Mouse (Mus musculus) C2C12 (cell line): ENCODE results near the gene Kbtbd4. TPM values are rescaled to one million over a fixed set of nuclear protein-coding genes. Genes with fewer than 3 reads are reported as not detected.
A peak's percentile ranks its signal among the peaks of the same experiment; 100 is the strongest.
"Not testable (repeated sequence)": the region's sequence is repeated elsewhere in the genome, so short reads cannot be mapped to it uniquely, and the experiment has no call there.

Experiments
- H3K27me3 ChIP-seq: one replicate; pipeline ENCODE4 v1.6.1; 2011; ENCODE audit not compliant: control insufficient read depth, insufficient read depth, insufficient read length
- H3K36me3 ChIP-seq: one replicate; pipeline ENCODE4 v1.6.1; 2011; ENCODE audit not compliant: control insufficient read depth, insufficient read depth
- H3K4me3 ChIP-seq: one replicate; pipeline ENCODE4 v1.5.1; 2011; ENCODE audit warnings: mild to moderate bottlenecking, control low read depth; ENCODE audit not compliant: poor library complexity, insufficient read depth, severe bottlenecking
- H3K79me2 ChIP-seq: one replicate; pipeline ENCODE4 v1.6.1; 2011; ENCODE audit not compliant: control insufficient read depth, insufficient read depth
- H3K79me3 ChIP-seq: one replicate; pipeline ENCODE4 v1.6.1; 2011; ENCODE audit warnings: low read depth, control low read depth
- H3ac ChIP-seq: one replicate; pipeline ENCODE3; 2011; ENCODE audit warnings: low read depth; ENCODE audit not compliant: control insufficient read depth, insufficient read length
- CEBPB ChIP-seq: IDR thresholded peaks from one replicate; pipeline ENCODE4 v1.6.1; 2011; ENCODE audit warnings: low read depth, mild to moderate bottlenecking, control low read depth, moderate library complexity
- CTCF ChIP-seq: IDR thresholded peaks from one replicate; pipeline ENCODE4 v1.5.1; 2011; ENCODE audit not compliant: control insufficient read depth, insufficient read depth, insufficient read length
- FOSL1 ChIP-seq: IDR thresholded peaks from one replicate; pipeline ENCODE4 v1.8.0; 2011; ENCODE audit warnings: mild to moderate bottlenecking, low read length; ENCODE audit not compliant: poor library complexity, insufficient read depth, severe bottlenecking
- MAX ChIP-seq: IDR thresholded peaks from one replicate; pipeline ENCODE4 v1.6.1; 2011; ENCODE audit warnings: mild to moderate bottlenecking, control low read depth
- MYOD1 ChIP-seq: IDR thresholded peaks from one replicate; pipeline ENCODE4 v1.6.1; 2011; ENCODE audit warnings: low read depth; ENCODE audit not compliant: control insufficient read depth, insufficient read length
- MYOG ChIP-seq: IDR thresholded peaks from one replicate; pipeline ENCODE4 v1.6.1; 2011; ENCODE audit not compliant: control insufficient read depth, insufficient read length; ENCODE audit errors: extremely low read depth
- USF1 ChIP-seq: IDR thresholded peaks from one replicate; pipeline ENCODE4 v1.6.1; 2011; ENCODE audit warnings: low read depth, mild to moderate bottlenecking, control low read depth, moderate library complexity
- polyA plus RNA-seq: library from polyadenylated mRNA; unstranded; fragments of >200 nt; fragmentation: generic; extraction: Trizol; gene quantifications from one replicate; pipeline ENCODE4 v1.2.1, GENCODE M21; 2012; ENCODE audit warnings: missing spikeins

Kbtbd4 gene
- polyA plus RNA-seq, 1 experiment, result 17.3 TPM

GRCm38 (mm10) chr2:90889550-90890548 is 14.7 kb upstream of the Kbtbd4 start:
- Histone ChIP-seq H3ac (no peak overlapping the region), H3K79me2 (no peaks in the 10 kb centered on the region), H3K4me3 (no peak overlapping the region), H3K36me3 (peaks cover 7% of the 10 kb centered on the region), H3K27me3 (peaks cover 24% of the 10 kb centered on the region), H3K79me3 (no peaks in the 10 kb centered on the region)
- no peak for TF ChIP-seq USF1

DNA sequence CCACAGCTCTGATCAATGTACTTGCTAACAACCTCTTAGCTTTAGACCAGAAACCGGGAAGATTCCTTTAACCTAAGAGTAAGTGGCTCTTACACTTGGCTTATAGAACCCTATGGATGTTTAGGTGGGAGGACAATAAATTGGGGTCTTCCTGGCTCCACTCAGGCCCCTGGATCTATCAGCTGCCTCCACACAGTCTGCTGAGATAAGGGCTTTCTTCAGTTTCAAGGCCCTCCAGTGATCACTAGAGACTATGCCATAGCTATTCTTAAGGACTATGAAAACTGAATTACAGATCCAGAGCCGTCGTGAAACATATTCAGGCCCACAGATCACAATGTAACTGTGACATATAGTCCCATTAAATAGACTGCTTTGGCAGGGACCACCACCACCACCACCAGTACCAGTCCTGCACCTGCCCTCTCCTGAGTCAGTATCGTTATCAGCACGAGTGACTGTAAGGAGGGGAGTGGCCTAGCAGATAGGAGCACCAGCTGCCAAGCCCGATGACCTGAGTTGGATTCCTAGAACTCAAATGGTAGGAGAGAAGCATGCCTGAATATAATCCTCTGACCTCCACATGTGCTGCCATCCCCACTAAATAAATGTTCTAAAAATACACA is 10.8 kb upstream of the Kbtbd4 start:
- Histone ChIP-seq H3ac (no peak overlapping the region), H3K36me3 (peaks cover 43% of the 10 kb centered on the region), H3K79me3 (no peaks in the 10 kb centered on the region), H3K27me3 (no peaks in the 10 kb centered on the region), H3K4me3 (no peak overlapping the region), H3K79me2 (no peaks in the 10 kb centered on the region)
- TF ChIP-seq CEBPB (no peak), MAX (no peak), FOSL1 (no peak), CTCF (no peak), MYOG (no peak), MYOD1 (no peak), USF1 (no peak)

DNA sequence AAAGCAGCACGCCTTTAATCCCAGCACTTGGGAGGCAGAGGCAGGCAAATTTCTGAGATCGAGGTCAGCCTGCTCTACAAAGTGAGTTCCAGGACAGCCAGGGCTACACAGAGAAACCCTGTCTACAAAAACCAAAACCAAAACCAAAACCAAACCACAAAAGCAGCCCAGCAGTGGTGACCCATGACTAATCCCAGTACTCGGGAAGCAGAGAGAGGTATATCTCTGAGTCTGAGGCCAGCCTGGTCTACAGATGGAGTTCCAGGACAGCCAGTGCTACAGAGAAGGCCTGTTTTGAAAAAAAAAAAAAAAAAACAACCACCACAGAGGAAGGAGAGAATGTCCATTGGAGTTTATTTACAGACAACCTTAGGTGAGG is 10.3 kb upstream of the Kbtbd4 start:
- not testable (repeated sequence) for H3K79me2 ChIP-seq, H3K79me3 ChIP-seq, H3ac ChIP-seq, H3K27me3 ChIP-seq, H3K4me3 ChIP-seq
- peaks cover 48% of the 10 kb centered on the region for H3K36me3 ChIP-seq

DNA sequence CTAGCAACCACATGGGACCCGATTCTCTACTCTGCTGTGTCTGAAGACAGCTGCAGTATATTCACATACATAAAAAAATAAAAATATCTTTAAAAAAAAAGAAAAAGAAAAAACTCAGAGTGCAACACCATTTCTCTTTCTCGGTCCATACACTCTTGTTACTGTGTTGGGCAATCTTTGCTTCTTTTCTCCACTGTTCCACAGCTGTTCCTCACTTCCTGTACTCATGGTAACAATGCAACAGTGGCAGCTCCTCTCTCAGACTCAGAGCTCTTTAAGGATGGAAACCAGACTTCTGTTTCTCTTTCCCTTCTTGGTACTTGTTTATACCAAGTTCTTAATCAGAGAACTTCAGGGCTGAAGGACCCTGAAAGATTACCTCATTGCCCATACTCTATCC is 1.1 kb upstream of the Kbtbd4 start:
- peaks cover 62% of the 10 kb centered on the region for H3K36me3 ChIP-seq
- peaks cover 27% of the 10 kb centered on the region for H3K79me3 ChIP-seq
- no peaks in the 10 kb centered on the region for H3K27me3 ChIP-seq
- TF ChIP-seq USF1, result no peak
- TF ChIP-seq FOSL1, result no peak
- TF ChIP-seq CEBPB, result peak; percentile 57
- H3ac ChIP-seq, result no peak overlapping the region
- H3K4me3 ChIP-seq, result peak overlapping the region; percentile 91
- peaks cover 61% of the 10 kb centered on the region for H3K79me2 ChIP-seq

DNA sequence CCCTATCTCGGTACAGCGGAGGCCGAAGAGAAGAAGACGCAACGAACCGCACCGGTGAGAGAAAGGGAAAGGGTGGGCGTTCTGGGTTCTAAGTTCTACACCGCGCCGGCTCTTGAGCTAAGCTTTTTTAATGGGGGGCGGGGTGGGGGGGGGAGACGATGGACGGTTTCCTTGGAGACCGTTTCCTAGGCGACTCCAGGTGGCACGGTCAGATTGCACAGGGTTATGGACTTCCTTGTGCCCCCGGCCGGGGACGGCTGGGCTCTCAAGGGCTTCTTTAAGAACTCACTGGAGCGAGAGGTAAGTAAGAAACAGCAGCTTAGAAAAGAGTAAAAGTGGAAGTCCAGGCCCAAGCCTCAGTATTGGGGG is 300 bp downstream of the Kbtbd4 start:
- Histone ChIP-seq H3K79me3 (peaks cover 30% of the 10 kb centered on the region), H3K79me2 (peaks cover 68% of the 10 kb centered on the region), H3K4me3 (peak overlapping the region; percentile 91), H3K36me3 (peaks cover 62% of the 10 kb centered on the region), H3K27me3 (no peaks in the 10 kb centered on the region), H3ac (peak overlapping the region; percentile 76)
- TF ChIP-seq MAX (no peak), CEBPB (no peak), CTCF (no peak), MYOG (no peak), FOSL1 (no peak), USF1 (no peak), MYOD1 (no peak)

DNA sequence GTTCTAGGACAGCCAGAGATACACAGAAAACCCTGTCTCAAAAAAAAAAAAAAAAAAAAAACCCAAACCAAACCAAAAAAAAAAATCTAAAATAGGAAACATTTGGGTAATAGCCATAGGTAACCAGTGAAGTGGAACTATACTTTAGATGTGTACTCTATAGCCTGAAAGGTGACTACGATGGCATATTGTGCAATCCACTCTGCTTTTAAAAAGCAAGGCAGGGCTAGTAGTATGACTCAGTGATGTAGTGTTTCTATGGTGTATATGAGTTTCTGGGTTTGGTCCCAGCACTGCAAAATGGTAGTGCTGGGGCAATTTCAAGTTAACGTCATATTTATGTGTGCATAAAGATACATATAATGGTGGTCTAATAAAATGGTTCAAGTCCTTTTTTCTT is 2.2 kb downstream of the Kbtbd4 start:
- Histone ChIP-seq H3K27me3 (no peaks in the 10 kb centered on the region), H3K79me2 (peaks cover 71% of the 10 kb centered on the region), H3K36me3 (peaks cover 65% of the 10 kb centered on the region), H3ac (no peak overlapping the region), H3K4me3 (no peak overlapping the region), H3K79me3 (peaks cover 33% of the 10 kb centered on the region)
- TF ChIP-seq MAX (no peak), MYOD1 (no peak), CEBPB (peak; percentile 66), USF1 (no peak), CTCF (no peak), FOSL1 (no peak), MYOG (no peak)
